Mouse (Mus musculus) A20 (cell line): ENCODE results near the gene Ttc7.

ENCODE experiments used
- DNase-seq: peaks from one replicate; pipeline ENCODE4 v3.0.0-alpha.2; 2011; ENCODE audit warnings: low read depth, low spot score

Gene Ttc7

GRCm38 (mm10) chr17:87312924-87313870 lies 30.5 kb downstream of the Ttc7 start:
- DNase-seq, result no peak

- no peak for DNase-seq
These were observed 31.4 kb downstream of the Ttc7 start for GRCm38 (mm10) chr17:87314121-87314520.

DNA sequence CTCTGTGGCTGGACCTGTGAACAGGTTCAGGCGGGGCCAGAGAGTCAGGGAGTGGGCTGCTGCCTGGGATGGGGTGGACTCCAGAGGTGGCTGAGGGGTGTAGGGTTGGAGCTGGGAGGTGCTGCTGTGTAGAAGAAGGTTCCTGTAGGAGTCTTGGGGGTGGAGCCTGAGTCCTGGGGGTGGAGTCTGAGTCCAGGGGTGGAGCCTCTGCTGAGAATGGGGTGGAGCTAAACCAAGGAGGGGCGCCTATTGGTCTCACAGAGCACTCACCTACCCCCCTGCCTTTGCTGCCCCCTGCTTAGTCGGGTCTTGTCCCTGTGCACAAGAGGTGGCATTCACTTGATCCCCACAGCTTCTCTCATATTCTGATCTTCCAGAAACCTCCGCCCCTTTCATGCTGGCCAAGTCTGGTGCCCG lies 31.9 kb downstream of the Ttc7 start:
- peak; percentile 76 for DNase-seq

- DNase-seq, result peak; percentile 96
These were observed 32.4 kb downstream of the Ttc7 start for GRCm38 (mm10) chr17:87315021-87315531.

DNA sequence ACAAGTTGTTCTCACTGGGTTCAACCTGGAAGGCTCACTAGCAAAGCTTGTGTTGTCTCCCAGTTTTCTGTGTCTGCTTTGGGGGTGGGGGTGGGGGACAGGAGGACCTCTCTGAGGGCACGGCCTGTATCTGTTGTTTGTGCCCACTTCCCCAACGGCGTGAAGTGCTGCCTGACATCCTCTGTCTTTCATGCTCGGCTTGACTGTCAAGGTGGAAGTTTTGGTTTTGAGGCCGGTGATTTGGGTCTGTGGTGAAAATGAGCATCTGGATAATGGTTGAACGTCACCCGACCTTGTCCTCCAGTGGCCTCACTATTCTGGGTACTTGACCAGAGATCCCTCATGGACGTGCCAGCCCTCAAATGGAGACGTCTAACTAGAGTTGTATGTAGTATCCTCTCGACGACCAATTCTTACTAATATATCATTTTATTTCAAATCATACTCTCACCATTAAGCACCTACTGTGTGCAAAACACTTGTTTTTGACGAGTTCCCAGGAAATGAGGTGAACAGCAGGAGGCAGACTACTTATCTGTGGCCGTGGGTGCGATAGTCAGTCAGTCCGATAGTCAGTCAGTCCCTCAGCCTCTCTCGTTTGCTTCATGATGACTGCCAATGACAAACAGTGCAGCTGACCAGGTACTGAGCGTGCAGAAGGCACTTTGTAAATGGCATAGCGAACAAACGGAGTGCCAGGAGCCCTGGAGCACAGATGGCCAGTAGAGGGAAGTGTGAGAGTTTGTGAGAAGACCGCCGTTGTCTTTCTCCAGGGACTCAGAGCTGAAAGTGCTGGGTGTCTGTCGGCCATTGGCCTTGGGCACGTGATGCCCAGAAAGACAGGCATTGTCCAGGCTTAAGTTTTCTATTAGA lies 33.4 kb downstream of the Ttc7 start:
- DNase-seq, result peak; percentile 77

DNA sequence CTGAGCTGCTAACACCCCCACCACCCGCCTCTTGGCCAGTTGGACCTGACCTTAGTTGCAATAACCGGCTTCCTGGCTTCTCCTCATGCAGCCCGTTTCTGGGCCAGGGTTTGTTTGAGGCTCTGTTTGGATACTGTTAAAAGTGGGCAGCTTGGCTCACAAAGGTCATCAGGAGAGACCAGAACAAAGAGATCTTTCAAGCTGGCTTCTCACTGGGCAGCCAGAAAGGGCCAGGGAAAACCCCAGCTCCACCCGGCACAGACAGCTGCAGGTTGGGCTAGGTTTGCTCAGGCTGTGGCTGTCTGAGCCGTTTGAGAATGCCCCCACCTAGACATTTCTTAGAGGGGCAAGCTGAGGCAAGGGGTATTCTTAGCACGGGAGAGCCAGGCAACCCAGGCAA lies 34.6 kb downstream of the Ttc7 start:
- DNase-seq, result peak; percentile 57

DNA sequence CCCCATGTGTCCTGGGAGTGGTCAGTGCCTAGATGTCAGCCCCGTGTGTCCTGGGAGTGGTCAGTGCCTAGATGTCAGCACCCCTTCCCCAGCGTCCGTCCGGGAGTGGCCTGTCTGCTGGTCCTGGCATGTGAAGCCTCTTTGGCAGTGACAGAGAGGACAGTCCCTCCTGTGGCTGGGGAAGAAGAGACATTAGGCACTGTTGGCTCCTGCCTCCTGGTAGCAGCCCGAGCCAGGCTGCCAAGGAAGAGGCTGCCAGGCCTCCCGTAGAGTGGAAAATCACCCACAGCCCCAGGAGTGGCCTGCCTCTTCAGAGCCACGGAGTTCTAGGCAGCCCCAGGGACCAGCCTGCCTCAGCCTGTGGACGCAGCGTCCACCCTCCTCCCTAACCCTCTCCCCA lies 35.3 kb downstream of the Ttc7 start:
- DNase-seq, result no peak

- peak; percentile 61 for DNase-seq
These were observed 39.0 kb downstream of the Ttc7 start for GRCm38 (mm10) chr17:87321673-87322072.

- no peak for DNase-seq
These were observed 40.5 kb downstream of the Ttc7 start for GRCm38 (mm10) chr17:87323215-87323614.

- DNase-seq, result no peak
These were observed 42.8 kb downstream of the Ttc7 start for GRCm38 (mm10) chr17:87325501-87325900.

DNA sequence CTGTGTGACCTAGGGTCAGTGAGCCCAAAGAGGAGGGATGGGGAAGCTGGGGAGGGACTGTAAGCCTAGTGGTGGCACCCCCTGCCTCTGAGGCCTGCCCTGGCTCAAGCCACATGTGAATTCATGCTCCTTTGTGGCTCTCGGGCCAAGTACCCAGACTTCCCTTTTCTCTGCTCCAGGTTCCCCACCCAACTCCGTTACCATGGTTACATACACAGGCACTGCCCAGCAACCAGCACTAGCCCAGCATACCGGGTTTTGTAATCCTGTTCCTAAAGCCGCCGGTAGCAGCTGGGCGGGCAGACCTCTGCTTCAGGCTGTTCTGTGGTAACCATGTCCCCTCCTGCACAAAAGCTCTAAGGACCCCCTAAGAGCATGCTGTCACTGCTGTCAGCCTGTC lies 44.3 kb downstream of the Ttc7 start:
- peak; percentile 10 for DNase-seq

- no peak for DNase-seq
These were observed 45.0 kb downstream of the Ttc7 start for GRCm38 (mm10) chr17:87327645-87328044.

- DNase-seq, result no peak
These were observed 45.6 kb downstream of the Ttc7 start for GRCm38 (mm10) chr17:87328177-87328768.

GRCm38 (mm10) chr17:87329144-87329700 lies 46.5 kb downstream of the Ttc7 start:
- DNase-seq, result no peak

- DNase-seq, result no peak
These were observed 47.7 kb downstream of the Ttc7 start for GRCm38 (mm10) chr17:87330250-87330920.

GRCm38 (mm10) chr17:87330921-87331291 lies 48.2 kb downstream of the Ttc7 start:
- no peak for DNase-seq

DNA sequence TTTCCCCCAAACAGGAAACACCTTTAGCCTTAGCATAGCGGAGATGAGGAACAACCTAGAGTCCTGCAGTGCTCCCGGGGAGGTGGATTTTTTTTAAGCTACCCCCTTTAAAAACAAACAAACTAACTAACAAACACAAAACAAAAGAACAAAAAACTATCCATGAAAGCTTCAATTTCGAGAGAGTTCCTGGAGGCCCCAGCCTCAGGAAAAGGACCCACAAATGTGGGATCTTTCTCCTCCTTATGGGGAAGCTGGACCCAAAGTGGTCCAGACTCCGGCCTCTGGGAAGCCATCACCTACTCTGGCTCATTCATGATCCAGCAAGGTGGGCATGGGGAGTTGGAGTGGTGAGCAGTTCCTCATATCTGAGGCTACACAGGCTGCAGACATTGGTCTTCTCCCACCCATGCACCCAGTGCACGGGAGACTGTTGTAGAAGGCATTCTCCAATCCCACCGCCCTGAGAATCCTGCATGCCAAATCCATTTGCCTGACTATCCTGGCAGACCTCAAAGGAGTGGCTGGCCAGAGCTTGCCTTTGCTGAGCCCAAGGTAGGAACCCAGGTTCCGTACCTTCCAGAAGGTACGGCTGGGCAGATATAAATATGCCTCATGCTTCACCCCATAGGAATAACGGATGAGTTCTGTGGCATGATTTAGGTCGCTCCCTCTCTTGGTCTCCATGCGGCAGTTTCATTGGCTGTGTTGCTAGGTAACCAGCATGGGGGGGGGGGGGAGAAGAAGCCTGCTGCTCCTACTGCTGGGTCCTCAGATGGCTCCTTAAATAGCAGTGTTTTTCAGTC lies 48.9 kb downstream of the Ttc7 start:
- no peak for DNase-seq

GRCm38 (mm10) chr17:87332142-87332815 lies 49.6 kb downstream of the Ttc7 start:
- no peak for DNase-seq

DNA sequence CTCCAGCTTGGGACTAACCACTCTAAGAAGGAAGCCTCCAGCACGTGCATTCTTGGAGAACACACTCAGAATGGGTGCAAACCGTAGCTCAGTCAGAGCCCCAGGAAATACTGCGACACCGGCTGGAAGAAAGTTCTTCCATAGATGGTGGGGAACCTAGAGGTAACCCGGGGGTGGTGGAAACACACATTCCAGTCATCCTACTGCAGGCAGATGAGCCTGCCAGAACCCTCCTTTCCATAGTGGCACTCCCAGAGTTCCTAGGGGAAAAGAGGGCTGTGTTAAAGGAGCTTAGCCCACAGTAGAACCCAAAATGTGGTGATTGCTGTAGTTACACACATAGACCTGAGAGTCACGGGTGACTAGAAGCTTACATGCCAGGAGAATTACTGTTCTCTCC lies 50.2 kb downstream of the Ttc7 start:
- DNase-seq, result no peak

- DNase-seq, result no peak
These were observed 51.5 kb downstream of the Ttc7 start for GRCm38 (mm10) chr17:87334162-87334561.
